Mouse (Mus musculus): ENCODE measurements around the gene Gm10073.
"Not testable (repeated sequence)": the region's sequence is repeated elsewhere in the genome, so short reads cannot be mapped to it uniquely, and the experiment has no call there.

The Gm10073 gene

GRCm38 (mm10) chr8:106599265-106599979 lies 26.2 kb upstream of the Gm10073 start:
- intact Hi-C loops (cut with DNase I): no loop called here

GRCm38 (mm10) chr8:106597067-106597466 lies 23.8 kb upstream of the Gm10073 start:
- intact Hi-C loops (cut with DNase I): no loop called here

GRCm38 (mm10) chr8:106595623-106596022 lies 22.4 kb upstream of the Gm10073 start:
- intact Hi-C loops (cut with DNase I): not testable (repeated sequence)

GRCm38 (mm10) chr8:106592458-106592857 lies 19.2 kb upstream of the Gm10073 start:
- intact Hi-C loops (cut with DNase I): no loop called here

GRCm38 (mm10) chr8:106588443-106589431 lies 15.5 kb upstream of the Gm10073 start:
- intact Hi-C loops (cut with DNase I): no loop called here

- intact Hi-C loops (cut with DNase I): no loop called here
Measured at GRCm38 (mm10) chr8:106586896-106587295, 13.6 kb upstream of the Gm10073 start.

GRCm38 (mm10) chr8:106585671-106586037 lies 12.4 kb upstream of the Gm10073 start:
- intact Hi-C loops (cut with DNase I): no loop called here

- intact Hi-C loops (cut with DNase I): no loop called here
Measured at GRCm38 (mm10) chr8:106584942-106585670, 11.8 kb upstream of the Gm10073 start.

GRCm38 (mm10) chr8:106581344-106582088 lies 8.3 kb upstream of the Gm10073 start:
- intact Hi-C loops (cut with DNase I): no loop called here

GRCm38 (mm10) chr8:106579510-106579909 lies 6.2 kb upstream of the Gm10073 start:
- intact Hi-C loops (cut with DNase I): no loop called here

GRCm38 (mm10) chr8:106576849-106577555 lies 3.7 kb upstream of the Gm10073 start:
- intact Hi-C loops (cut with DNase I): no loop called here

- intact Hi-C loops (cut with DNase I): no loop called here
Measured at GRCm38 (mm10) chr8:106574283-106574682, 1.0 kb upstream of the Gm10073 start.

GRCm38 (mm10) chr8:106572175-106572574 lies 1.1 kb downstream of the Gm10073 start:
- intact Hi-C loops (cut with DNase I): not testable (repeated sequence)

GRCm38 (mm10) chr8:106571551-106572172 lies 1.6 kb downstream of the Gm10073 start:
- intact Hi-C loops (cut with DNase I): no loop called here

GRCm38 (mm10) chr8:106570386-106570785 lies 2.9 kb downstream of the Gm10073 start:
- intact Hi-C loops (cut with DNase I): no loop called here

- intact Hi-C loops (cut with DNase I): no loop called here
Measured at GRCm38 (mm10) chr8:106569006-106569405, 4.3 kb downstream of the Gm10073 start.

- intact Hi-C loops (cut with DNase I): no loop called here
Measured at GRCm38 (mm10) chr8:106563691-106564182, 9.5 kb downstream of the Gm10073 start.

GRCm38 (mm10) chr8:106561097-106561865 lies 12.0 kb downstream of the Gm10073 start:
- intact Hi-C loops (cut with DNase I): loop anchor here (1.0 kb wide), 1 partner anchor 86 kb away; no protein-coding TSS in a partner anchor

- intact Hi-C loops (cut with DNase I): no loop called here
Measured at GRCm38 (mm10) chr8:106559844-106560243, 13.4 kb downstream of the Gm10073 start.

All from adrenal gland (tissue).